Mouse (Mus musculus) lung, adult 2 months (tissue): ENCODE data around the gene Zfp334.

ENCODE experiments used
- CTCF ChIP-seq: fragments of 200-500 bp; IDR thresholded peaks from 2 replicates; pipeline ENCODE4 v1.5.1; 2011; ENCODE audit warnings: mild to moderate bottlenecking, low read length, control low read depth; ENCODE audit not compliant: insufficient read depth
- POLR2A ChIP-seq: fragments of 200-500 bp; IDR thresholded peaks from 2 replicates; pipeline ENCODE4 v1.6.1; 2011; ENCODE audit warnings: low read depth, mild to moderate bottlenecking, control low read depth, low read length, borderline replicate concordance; ENCODE audit errors: extremely low read depth

DNA sequence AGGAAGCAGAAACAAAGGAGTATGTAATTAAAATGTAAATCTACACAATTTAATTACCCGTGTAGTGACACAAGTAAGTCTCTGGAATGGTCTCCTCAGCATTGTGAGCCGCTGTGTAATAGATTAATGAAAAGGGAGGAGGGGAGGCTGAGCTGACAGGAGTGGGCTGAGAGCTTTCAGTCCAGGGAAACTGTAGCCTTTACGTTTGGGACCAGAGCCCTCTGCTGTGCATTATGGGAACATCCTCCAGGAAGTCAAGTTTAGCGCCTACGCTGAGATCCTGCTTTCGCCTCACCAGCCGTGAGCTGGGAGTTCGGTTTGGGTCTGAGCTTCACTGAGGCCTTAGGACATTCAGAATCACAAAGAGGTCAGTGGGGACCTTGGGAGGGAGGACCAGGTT lies 38.6 kb downstream of the Zfp334 start:
- no peak for TF ChIP-seq POLR2A
- no peak for TF ChIP-seq CTCF
